12 mouse cellular contexts compared by ENCODE assay signal in genomic region chr4:56643491-56643890, GRCm38 (mm10).
DNase-seq lines count a peak whose midpoint lies in the region; ATAC-seq lines count a peak whose summit lies in the region.
"Had no signal": no experiment of that assay in that cellular context is flagged by ENCODE, and none has a peak within 500 bp of the region (broad histone marks: within the 10 kb centered on the region; RNA-seq: fewer than 3 reads in every experiment).

No protein-coding gene starts in this region.

- DNase-seq in hindbrain, embryonic 10.5 days (ENCODE audit: low spot score): no peak
- no peak for DNase-seq in hindbrain, embryonic 14.5 days (ENCODE audit: low spot score)
- peak; percentile 36 for DNase-seq in midbrain, embryonic 14.5 days
- no peak for DNase-seq in spleen, postnatal 10 days (ENCODE audit: low spot score in 2 of 2)
- DNase-seq in ovary, adult 18-20 months (ENCODE audit: low spot score): no peak
- no peak for DNase-seq in liver
- DNase-seq: thymus, postnatal 36 days had no signal

- H3K9ac ChIP-seq in hindbrain, embryonic 13.5 days: no peak overlapping the region
- no peak overlapping the region for H3K9ac ChIP-seq in embryonic facial prominence, embryonic 12.5 days
- H3K9ac ChIP-seq in hindbrain, embryonic 14.5 days: no peak overlapping the region
- H3K9ac ChIP-seq in midbrain, embryonic 14.5 days (replicated peaks; ENCODE audit: low read length): no peak overlapping the region
- H3K9ac ChIP-seq: liver, embryonic 12.5 days had no signal

- H3K4me1 ChIP-seq in hindbrain, embryonic 13.5 days (replicated peaks): peaks cover 20% of the 10 kb centered on the region
- peaks cover 31% of the 10 kb centered on the region for H3K4me1 ChIP-seq in hindbrain, embryonic 10.5 days (replicated peaks)
- peaks cover 29% of the 10 kb centered on the region for H3K4me1 ChIP-seq in embryonic facial prominence, embryonic 12.5 days
- peaks cover 21% of the 10 kb centered on the region for H3K4me1 ChIP-seq in hindbrain, embryonic 14.5 days (replicated peaks; ENCODE audit: control insufficient read depth, insufficient read depth, low read length)
- H3K4me1 ChIP-seq in midbrain, embryonic 14.5 days (ENCODE audit: control insufficient read depth, insufficient read depth, low read length): peaks cover 19% of the 10 kb centered on the region
- H3K4me1 ChIP-seq: liver, embryonic 12.5 days had no signal

- H3K4me3 ChIP-seq in hindbrain, embryonic 13.5 days: no peak overlapping the region
- no peak overlapping the region for H3K4me3 ChIP-seq in hindbrain, embryonic 10.5 days
- no peak overlapping the region for H3K4me3 ChIP-seq in embryonic facial prominence, embryonic 12.5 days
- H3K4me3 ChIP-seq in hindbrain, embryonic 14.5 days (replicated peaks; ENCODE audit: low read length): no peak overlapping the region
- H3K4me3 ChIP-seq in midbrain, embryonic 14.5 days (replicated peaks; ENCODE audit: low read depth, low read length): no peak overlapping the region
- H3K4me3 ChIP-seq: liver, embryonic 12.5 days had no signal

- H3K4me2 ChIP-seq in hindbrain, embryonic 13.5 days: peak overlapping the region; percentile 40
- H3K4me2 ChIP-seq in embryonic facial prominence, embryonic 12.5 days (replicated peaks): no peak overlapping the region
- peak overlapping the region; percentile 31; the same call in 1 of the 2 replicates for H3K4me2 ChIP-seq in hindbrain, embryonic 14.5 days (replicated peaks)
- H3K4me2 ChIP-seq in midbrain, embryonic 14.5 days (ENCODE audit: low read length): 0 out of 2 replicates have a peak overlapping the region, but pooled peaks have one; percentile 47
- H3K4me2 ChIP-seq: liver, embryonic 12.5 days had no signal

- no peaks in the 10 kb centered on the region for H3K27me3 ChIP-seq in hindbrain, embryonic 13.5 days
- H3K27me3 ChIP-seq in hindbrain, embryonic 10.5 days (ENCODE audit: insufficient read depth, poor library complexity, severe bottlenecking): no peaks in the 10 kb centered on the region
- no peaks in the 10 kb centered on the region for H3K27me3 ChIP-seq in embryonic facial prominence, embryonic 12.5 days
- H3K27me3 ChIP-seq in hindbrain, embryonic 14.5 days (ENCODE audit: control insufficient read depth, insufficient read depth, low read length): no peaks in the 10 kb centered on the region
- H3K27me3 ChIP-seq in midbrain, embryonic 14.5 days (ENCODE audit: control insufficient read depth, insufficient read depth, low read length): no peaks in the 10 kb centered on the region
- H3K27me3 ChIP-seq: liver, embryonic 12.5 days had no signal

- no peak overlapping the region for H3K27ac ChIP-seq in hindbrain, embryonic 13.5 days
- no peak overlapping the region for H3K27ac ChIP-seq in hindbrain, embryonic 10.5 days
- peak overlapping the region; percentile 47; the same call in 1 of the 2 replicates for H3K27ac ChIP-seq in embryonic facial prominence, embryonic 12.5 days
- no peak overlapping the region for H3K27ac ChIP-seq in hindbrain, embryonic 14.5 days
- H3K27ac ChIP-seq in midbrain, embryonic 14.5 days (replicated peaks; ENCODE audit: low read depth, low read length): no peak overlapping the region
- H3K27ac ChIP-seq: kidney, postnatal 0 days; liver, embryonic 12.5 days had no signal

- 54% methylated on average over 1 of the region's 1 CpGs for WGBS in hindbrain, embryonic 13.5 days
- WGBS in hindbrain, embryonic 10.5 days: 90% methylated on average over 1 of the region's 1 CpGs
- WGBS in embryonic facial prominence, embryonic 12.5 days: 74% methylated on average over 1 of the region's 1 CpGs
- WGBS in hindbrain, embryonic 14.5 days: 76% methylated on average over 1 of the region's 1 CpGs
- 61% methylated on average over 1 of the region's 1 CpGs for WGBS in midbrain, embryonic 14.5 days

- no peaks in the 10 kb centered on the region for H3K36me3 ChIP-seq in hindbrain, embryonic 13.5 days
- no peaks in the 10 kb centered on the region for H3K36me3 ChIP-seq in hindbrain, embryonic 10.5 days
- H3K36me3 ChIP-seq in embryonic facial prominence, embryonic 12.5 days: no peaks in the 10 kb centered on the region
- no peaks in the 10 kb centered on the region for H3K36me3 ChIP-seq in hindbrain, embryonic 14.5 days (replicated peaks; ENCODE audit: control insufficient read depth, insufficient read depth)
- H3K36me3 ChIP-seq in midbrain, embryonic 14.5 days (ENCODE audit: control insufficient read depth, insufficient read depth, low read length): no peaks in the 10 kb centered on the region
- H3K36me3 ChIP-seq: liver, embryonic 12.5 days had no signal

- no peak for ATAC-seq in hindbrain, embryonic 13.5 days (ENCODE audit: low FRiP score)
- ATAC-seq in embryonic facial prominence, embryonic 12.5 days (ENCODE audit: insufficient number of reproducible peaks, insufficient read depth, low FRiP score, low TSS enrichment): no peak
- peak; percentile 22; the same call in 1 of the 2 replicates for ATAC-seq in hindbrain, embryonic 14.5 days (ENCODE audit: low FRiP score)
- ATAC-seq in midbrain, embryonic 14.5 days (ENCODE audit: low FRiP score, low TSS enrichment): no peak
- ATAC-seq: activated CD4-positive, CD25-positive, alpha-beta regulatory T cell, adult 4 months; liver, embryonic 12.5 days had no signal

- no peaks in the 10 kb centered on the region for H3K9me3 ChIP-seq in hindbrain, embryonic 13.5 days
- no peaks in the 10 kb centered on the region for H3K9me3 ChIP-seq in hindbrain, embryonic 10.5 days
- H3K9me3 ChIP-seq in embryonic facial prominence, embryonic 12.5 days: no peaks in the 10 kb centered on the region
- no peaks in the 10 kb centered on the region for H3K9me3 ChIP-seq in hindbrain, embryonic 14.5 days (ENCODE audit: control insufficient read depth, low read length)
- H3K9me3 ChIP-seq in midbrain, embryonic 14.5 days (ENCODE audit: control insufficient read depth, low read length): no peaks in the 10 kb centered on the region
- H3K9me3 ChIP-seq: liver, embryonic 12.5 days had no signal
